In genomic region chr11:59622214-59622613, GRCm38 (mm10) we compare ENCODE assay signal across 28 mouse cellular contexts. TPM values are rescaled to one million over a fixed set of nuclear protein-coding genes. Genes with fewer than 3 reads are reported as not detected.
DNase-seq lines count a peak whose midpoint lies in the region; ATAC-seq and TF ChIP-seq lines count a peak whose summit lies in the region.
"Had no signal": no experiment of that assay in that cellular context is flagged by ENCODE, and none has a peak within 500 bp of the region (broad histone marks: within the 10 kb centered on the region; RNA-seq: fewer than 3 reads in every experiment).

No protein-coding gene starts in this region.

- H3K4me1 ChIP-seq in heart, embryonic 11.5 days (ENCODE audit: control insufficient read depth, insufficient read depth, low read length) = no peaks in the 10 kb centered on the region
- H3K4me1 ChIP-seq: embryonic facial prominence, embryonic 13.5 days; embryonic facial prominence, embryonic 15.5 days; forebrain, embryonic 10.5 days; forebrain, embryonic 12.5 days had no signal

- no peak overlapping the region for H3K27ac ChIP-seq in heart, embryonic 11.5 days (ENCODE audit: low read depth, low read length)
- H3K27ac ChIP-seq: embryonic facial prominence, embryonic 13.5 days; embryonic facial prominence, embryonic 15.5 days; forebrain, embryonic 10.5 days; forebrain, embryonic 12.5 days had no signal

- H3K36me3 ChIP-seq in heart, embryonic 11.5 days (ENCODE audit: control insufficient read depth, insufficient read depth, low read length) = no peaks in the 10 kb centered on the region
- H3K36me3 ChIP-seq in C2C12 (ENCODE audit: control insufficient read depth, insufficient read depth) = no peaks in the 10 kb centered on the region
- H3K36me3 ChIP-seq: embryonic facial prominence, embryonic 13.5 days; embryonic facial prominence, embryonic 15.5 days; forebrain, embryonic 10.5 days; forebrain, embryonic 12.5 days had no signal

- no peaks in the 10 kb centered on the region for H3K79me2 ChIP-seq in C2C12 (ENCODE audit: control insufficient read depth, insufficient read depth)

- TF ChIP-seq CTCF in C2C12 (IDR thresholded peaks at IDR 0.05; ENCODE audit: control insufficient read depth, insufficient read depth, insufficient read length) = no peak

- H3K4me3 ChIP-seq in heart, embryonic 11.5 days (ENCODE audit: low read depth, low read length) = no peak overlapping the region
- no peak overlapping the region for H3K4me3 ChIP-seq in C2C12 (ENCODE audit: insufficient read depth, poor library complexity, severe bottlenecking)
- H3K4me3 ChIP-seq: embryonic facial prominence, embryonic 13.5 days; embryonic facial prominence, embryonic 15.5 days; erythroblast, embryonic 14.5 days; forebrain, embryonic 10.5 days; forebrain, embryonic 12.5 days had no signal

- no peaks in the 10 kb centered on the region for H3K27me3 ChIP-seq in heart, embryonic 11.5 days (ENCODE audit: control insufficient read depth, insufficient read depth, low read length)
- H3K27me3 ChIP-seq in C2C12 (ENCODE audit: control insufficient read depth, insufficient read depth, insufficient read length) = no peaks in the 10 kb centered on the region
- H3K27me3 ChIP-seq: embryonic facial prominence, embryonic 13.5 days; embryonic facial prominence, embryonic 15.5 days; forebrain, embryonic 12.5 days; Patski had no signal

- DNase-seq in heart, adult 11 months = peak; percentile 16
- peak; percentile 42 for DNase-seq in lung, postnatal 36 days
- no peak for DNase-seq in lung, postnatal 4 days
- no peak for DNase-seq in kidney, postnatal 25 days
- DNase-seq: adrenal gland, adult 8-10 months; adrenal gland, postnatal 14 days; B cell, adult 2 months; cerebellum, adult 11 months; cerebellum, adult 18-20 months; cerebellum, adult 8-10 months; cerebellum, adult 9-11 months; cerebellum, postnatal 14 days; cerebellum, postnatal 36 days; embryo, embryonic 11 days had no signal

- no peak overlapping the region for H3K9ac ChIP-seq in heart, embryonic 11.5 days (ENCODE audit: low read depth, low read length)
- H3K9ac ChIP-seq: embryonic facial prominence, embryonic 13.5 days; embryonic facial prominence, embryonic 15.5 days; forebrain, embryonic 12.5 days had no signal

- 65% methylated on average over 3 of the region's 3 CpGs for WGBS in heart, embryonic 11.5 days (ENCODE audit: insufficient replicate concordance)

- ATAC-seq in heart, embryonic 11.5 days (replicated peaks; ENCODE audit: insufficient number of reproducible peaks, low FRiP score, low TSS enrichment) = no peak
- ATAC-seq in inflammation-experienced regulatory T-cells, adult 6 months = no peak
- ATAC-seq: activated CD4-positive, CD25-positive, alpha-beta regulatory T cell, adult 4 months; forebrain, embryonic 14.5 days; forebrain, embryonic 16.5 days; Patski had no signal

- H3K79me3 ChIP-seq in C2C12 (ENCODE audit: low read depth) = no peaks in the 10 kb centered on the region

- no peak overlapping the region for H3ac ChIP-seq in C2C12 (ENCODE audit: control insufficient read depth, insufficient read length, low read depth)

- H3K9me3 ChIP-seq in heart, embryonic 11.5 days (replicated peaks; ENCODE audit: control insufficient read depth, low read length) = no peaks in the 10 kb centered on the region
- H3K9me3 ChIP-seq: embryonic facial prominence, embryonic 13.5 days; embryonic facial prominence, embryonic 15.5 days; forebrain, embryonic 10.5 days; forebrain, embryonic 12.5 days had no signal

- no peak overlapping the region for H3K4me2 ChIP-seq in heart, embryonic 11.5 days
- H3K4me2 ChIP-seq: embryonic facial prominence, embryonic 13.5 days; embryonic facial prominence, embryonic 15.5 days; forebrain, embryonic 12.5 days had no signal

TF ChIP-seq in C2C12, 6 proteins besides CTCF, POLR2A, EP300 and RAD21:
- TF ChIP-seq MYOG (IDR thresholded peaks at IDR 0.05; ENCODE audit: control insufficient read depth, extremely low read depth, insufficient read length) (no peak), MAX (IDR thresholded peaks at IDR 0.05) (peak; percentile 52)

RNA-seq across cellular contexts. Expression of gene Olfr223, which starts 29.1 kb away (rescaled TPM):
- polyA plus RNA-seq in heart, embryonic 11.5 days (2014; fragmentation: Nextera tagmentation; extraction: Ambion mirVana) = not detected in 2 replicates
- polyA plus RNA-seq in C2C12 (2012; fragmentation: generic; extraction: Trizol) = not detected
- polyA plus RNA-seq in inflammation-experienced regulatory T-cells, adult 6 months (2017; shearing (Covaris generic)) = not detected
- polyA plus RNA-seq: activated CD4-positive, CD25-positive, alpha-beta regulatory T cell, adult 4 months; brain, embryonic 14.5 days; embryonic facial prominence, embryonic 11.5 days; embryonic facial prominence, embryonic 13.5 days; embryonic facial prominence, embryonic 15.5 days; erythroblast, embryonic 14.5 days; forebrain, embryonic 10.5 days; forebrain, embryonic 12.5 days; forebrain, embryonic 14.5 days; forebrain, embryonic 16.5 days; Patski had no signal

RNA-seq across cellular contexts. Expression of gene Mprip, which starts 38.9 kb away (rescaled TPM):
- 51.1 and 54.2 TPM in 2 replicates for polyA plus RNA-seq in heart, embryonic 11.5 days (2014; fragmentation: Nextera tagmentation; extraction: Ambion mirVana)
- polyA plus RNA-seq in C2C12 (2012; fragmentation: generic; extraction: Trizol) = 257 TPM
- 10 to 100 TPM; 16.4 to 27.3 (median 22.0) TPM for polyA plus RNA-seq in inflammation-experienced regulatory T-cells, adult 6 months (2017; shearing (Covaris generic))

RNA-seq across cellular contexts. Expression of gene Olfr222, which starts 46.2 kb away (rescaled TPM):
- polyA plus RNA-seq in heart, embryonic 11.5 days (2014; fragmentation: Nextera tagmentation; extraction: Ambion mirVana) = not detected in 2 replicates
- not detected for polyA plus RNA-seq in C2C12 (2012; fragmentation: generic; extraction: Trizol)
- polyA plus RNA-seq in inflammation-experienced regulatory T-cells, adult 6 months (2017; shearing (Covaris generic)) = not detected
- polyA plus RNA-seq: activated CD4-positive, CD25-positive, alpha-beta regulatory T cell, adult 4 months; brain, embryonic 14.5 days; embryonic facial prominence, embryonic 11.5 days; embryonic facial prominence, embryonic 13.5 days; erythroblast, embryonic 14.5 days; forebrain, embryonic 10.5 days; forebrain, embryonic 12.5 days; forebrain, embryonic 14.5 days; forebrain, embryonic 16.5 days; Patski had no signal

Comparison
In these comparisons a context has a peak if more than half of its experiments do, and no peak if none do; other contexts are left out.
1. DNase-seq: peak in heart, adult 11 months (single experiment) and lung, postnatal 36 days (single experiment); none in lung, postnatal 4 days (0 of 2) and kidney, postnatal 25 days (0 of 2).